Mouse (Mus musculus): ENCODE data around the gene Fam166b. TPM values are rescaled to one million over a fixed set of nuclear protein-coding genes. Genes with fewer than 3 reads are reported as not detected.

The Fam166b gene
- polyA plus RNA-seq, 1 experiment, result not detected

GRCm38 (mm10) chr4:43419801-43420281, 9.1 kb downstream of the Fam166b start:
- WGBS, result 32% methylated on average over 9 of the region's 9 CpGs
- Histone ChIP-seq H3K27ac (ENCODE audit: control insufficient read depth, insufficient read depth, low read depth, low read length, poor library complexity) (no peak overlapping the region), H3K4me3 (replicated peaks; ENCODE audit: control insufficient read depth, low read depth, low read length) (no peak overlapping the region), H3K4me1 (ENCODE audit: control insufficient read depth, insufficient read depth, low read length) (peaks cover 1% of the 10 kb centered on the region; the same call in 1 of the 2 replicates)
- no peak for TF ChIP-seq CTCF (IDR thresholded peaks at IDR 0.05; ENCODE audit: control insufficient read depth, insufficient read depth, low read length)
- TF ChIP-seq POLR2A (IDR thresholded peaks at IDR 0.05; ENCODE audit: borderline replicate concordance, control insufficient read depth, low read depth, low read length), result no peak

- WGBS, result 66% methylated on average over 15 of the region's 15 CpGs
- H3K27ac ChIP-seq (ENCODE audit: control insufficient read depth, insufficient read depth, low read depth, low read length, poor library complexity), result no peak overlapping the region
- TF ChIP-seq POLR2A (IDR thresholded peaks at IDR 0.05; ENCODE audit: borderline replicate concordance, control insufficient read depth, low read depth, low read length) (no peak), CTCF (IDR thresholded peaks at IDR 0.05; ENCODE audit: control insufficient read depth, insufficient read depth, low read length) (no peak)
- no peak overlapping the region for H3K4me3 ChIP-seq (replicated peaks; ENCODE audit: control insufficient read depth, low read depth, low read length)
- peaks cover 1% of the 10 kb centered on the region; the same call in 1 of the 2 replicates for H3K4me1 ChIP-seq (ENCODE audit: control insufficient read depth, insufficient read depth, low read length)
Observed at GRCm38 (mm10) chr4:43418973-43419656, 9.8 kb downstream of the Fam166b start.

GRCm38 (mm10) chr4:43418450-43418849, 10.5 kb downstream of the Fam166b start:
- no peak for TF ChIP-seq CTCF (IDR thresholded peaks at IDR 0.05; ENCODE audit: control insufficient read depth, insufficient read depth, low read length)
- no peak for TF ChIP-seq POLR2A (IDR thresholded peaks at IDR 0.05; ENCODE audit: borderline replicate concordance, control insufficient read depth, low read depth, low read length)
- Histone ChIP-seq H3K4me3 (replicated peaks; ENCODE audit: control insufficient read depth, low read depth, low read length) (no peak overlapping the region), H3K27ac (ENCODE audit: control insufficient read depth, insufficient read depth, low read depth, low read length, poor library complexity) (no peak overlapping the region), H3K4me1 (ENCODE audit: control insufficient read depth, insufficient read depth, low read length) (peaks cover 1% of the 10 kb centered on the region; the same call in 1 of the 2 replicates)
- WGBS, result 87% methylated on average over 4 of the region's 4 CpGs

GRCm38 (mm10) chr4:43417269-43418062, 11.5 kb downstream of the Fam166b start:
- H3K4me1 ChIP-seq (ENCODE audit: control insufficient read depth, insufficient read depth, low read length), result peaks cover 1% of the 10 kb centered on the region; the same call in 1 of the 2 replicates
- H3K4me3 ChIP-seq (replicated peaks; ENCODE audit: control insufficient read depth, low read depth, low read length), result no peak overlapping the region
- 67% methylated on average over 16 of the region's 16 CpGs for WGBS
- H3K27ac ChIP-seq (ENCODE audit: control insufficient read depth, insufficient read depth, low read depth, low read length, poor library complexity), result no peak overlapping the region
- TF ChIP-seq POLR2A (IDR thresholded peaks at IDR 0.05; ENCODE audit: borderline replicate concordance, control insufficient read depth, low read depth, low read length), result no peak
- TF ChIP-seq CTCF (IDR thresholded peaks at IDR 0.05; ENCODE audit: control insufficient read depth, insufficient read depth, low read length), result no peak

DNA sequence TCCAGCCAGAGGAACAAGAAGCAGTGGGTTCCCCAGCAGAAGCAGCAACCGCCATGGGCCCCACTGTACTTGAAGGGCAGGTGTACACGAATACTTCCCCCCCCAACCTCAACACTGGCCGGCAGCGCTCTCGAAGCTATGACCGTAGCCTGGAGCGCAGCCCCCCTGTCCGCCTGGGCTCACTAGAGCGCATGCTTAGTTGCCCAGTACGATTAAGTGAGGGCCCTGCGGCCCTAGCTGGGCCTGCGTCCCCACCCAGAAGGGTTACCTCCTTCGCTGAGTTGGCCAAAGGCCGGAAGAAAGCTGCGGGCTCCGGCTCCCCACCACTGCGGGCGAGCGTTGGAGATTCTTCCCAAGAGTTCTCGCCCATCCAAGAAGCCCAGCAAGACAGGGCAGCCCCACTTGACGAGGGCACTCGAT, 12.9 kb downstream of the Fam166b start:
- WGBS, result 92% methylated on average over 22 of the region's 22 CpGs
- Histone ChIP-seq H3K4me1 (ENCODE audit: control insufficient read depth, insufficient read depth, low read length) (peaks cover 1% of the 10 kb centered on the region; the same call in 1 of the 2 replicates), H3K4me3 (replicated peaks; ENCODE audit: control insufficient read depth, low read depth, low read length) (no peak overlapping the region), H3K27ac (ENCODE audit: control insufficient read depth, insufficient read depth, low read depth, low read length, poor library complexity) (no peak overlapping the region)
- no peak for TF ChIP-seq POLR2A (IDR thresholded peaks at IDR 0.05; ENCODE audit: borderline replicate concordance, control insufficient read depth, low read depth, low read length)
- no peak for TF ChIP-seq CTCF (IDR thresholded peaks at IDR 0.05; ENCODE audit: control insufficient read depth, insufficient read depth, low read length)

GRCm38 (mm10) chr4:43415221-43416070, 13.5 kb downstream of the Fam166b start:
- 89% methylated on average over 29 of the region's 29 CpGs for WGBS
- Histone ChIP-seq H3K4me3 (replicated peaks; ENCODE audit: control insufficient read depth, low read depth, low read length) (no peak overlapping the region), H3K4me1 (ENCODE audit: control insufficient read depth, insufficient read depth, low read length) (peaks cover 1% of the 10 kb centered on the region; the same call in 1 of the 2 replicates), H3K27ac (ENCODE audit: control insufficient read depth, insufficient read depth, low read depth, low read length, poor library complexity) (no peak overlapping the region; the same call in 1 of the 2 replicates)
- 0 out of 2 replicates have a peak, but pooled peaks have one; percentile 9 for TF ChIP-seq POLR2A (IDR thresholded peaks at IDR 0.05; ENCODE audit: borderline replicate concordance, control insufficient read depth, low read depth, low read length)
- TF ChIP-seq CTCF (IDR thresholded peaks at IDR 0.05; ENCODE audit: control insufficient read depth, insufficient read depth, low read length), result no peak

DNA sequence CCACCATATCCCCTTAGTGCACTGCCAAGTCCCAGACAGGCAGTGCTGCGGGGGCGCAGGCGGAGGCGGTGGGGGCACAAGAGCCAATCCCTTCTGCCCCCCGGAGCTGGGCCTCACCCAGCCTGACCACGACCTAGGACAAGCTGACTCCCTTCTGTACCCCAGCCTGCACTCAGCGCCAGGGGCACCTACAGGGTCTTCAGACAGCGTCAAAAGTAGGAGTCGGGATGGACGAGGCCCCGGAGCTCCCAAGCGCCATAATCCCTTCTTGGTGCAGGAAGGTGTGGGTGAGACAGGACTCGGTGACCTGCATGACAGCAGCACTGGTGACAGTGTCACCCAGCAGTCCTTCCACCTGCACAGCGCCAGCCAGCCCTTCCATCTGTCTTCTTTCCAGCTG, 14.2 kb downstream of the Fam166b start:
- 88% methylated on average over 14 of the region's 14 CpGs for WGBS
- H3K4me3 ChIP-seq (replicated peaks; ENCODE audit: control insufficient read depth, low read depth, low read length), result no peak overlapping the region
- no peak for TF ChIP-seq POLR2A (IDR thresholded peaks at IDR 0.05; ENCODE audit: borderline replicate concordance, control insufficient read depth, low read depth, low read length)
- no peak for TF ChIP-seq CTCF (IDR thresholded peaks at IDR 0.05; ENCODE audit: control insufficient read depth, insufficient read depth, low read length)
- H3K4me1 ChIP-seq (ENCODE audit: control insufficient read depth, insufficient read depth, low read length), result no peaks in the 10 kb centered on the region; the same call in 1 of the 2 replicates
- H3K27ac ChIP-seq (ENCODE audit: control insufficient read depth, insufficient read depth, low read depth, low read length, poor library complexity), result no peak overlapping the region; the same call in 1 of the 2 replicates

Measured in bone marrow, adult 2 months (tissue).